Mouse (Mus musculus) bone marrow, adult 2 months (tissue): Measurements from ENCODE around the gene Ppp1r15b.

Experiments
- CTCF ChIP-seq: fragments of 200-500 bp; IDR thresholded peaks from 2 replicates; pipeline ENCODE4 v1.5.1; 2011; ENCODE audit warnings: low read length, control low read depth; ENCODE audit not compliant: control insufficient read depth, insufficient read depth
- POLR2A ChIP-seq: fragments of 200-500 bp; IDR thresholded peaks from 2 replicates; pipeline ENCODE4 v1.6.1; 2011; ENCODE audit warnings: low read depth, mild to moderate bottlenecking, control low read depth, low read length, borderline replicate concordance; ENCODE audit not compliant: control insufficient read depth

GRCm38 (mm10) chr1:133135808-133136207, 4.9 kb downstream of the Ppp1r15b start:
- TF ChIP-seq CTCF (no peak), POLR2A (no peak)
